Mouse (Mus musculus): ENCODE measurements around the gene Plppr2. TPM values are rescaled to one million over a fixed set of nuclear protein-coding genes. Genes with fewer than 3 reads are reported as not detected.
A peak's percentile ranks its signal among the peaks of the same experiment; 100 is the strongest.

Plppr2 gene
- polyA plus RNA-seq, 1 experiment from 2014 or later = 5.3 TPM

DNA sequence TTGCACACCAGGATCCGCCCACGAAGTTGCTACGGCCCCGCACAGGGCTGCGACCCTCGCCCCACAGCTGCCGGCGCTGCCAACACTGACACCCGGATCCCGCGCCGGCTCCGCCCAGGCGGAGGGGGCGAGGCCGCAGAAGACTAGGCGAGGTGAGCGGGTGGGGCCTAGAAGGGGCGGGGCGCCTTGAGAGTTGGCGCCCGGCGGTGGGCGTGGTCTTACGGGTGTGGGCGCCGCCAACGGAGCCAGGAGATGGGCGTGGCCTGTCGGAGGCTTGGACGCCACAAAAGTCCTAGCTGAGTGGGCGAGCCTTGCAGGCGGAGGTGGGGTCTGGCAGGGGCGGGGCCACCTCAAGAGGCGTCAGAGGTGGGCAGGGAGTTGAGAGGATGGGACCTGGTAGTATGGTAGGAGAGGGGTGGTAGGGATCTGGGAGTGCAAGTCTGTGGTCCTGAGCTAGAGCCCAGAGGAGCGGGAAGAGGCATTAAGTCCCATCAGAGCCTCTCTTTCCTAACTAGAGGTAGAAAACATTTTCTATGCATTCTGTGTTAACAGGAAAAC lies 18.7 kb upstream of the Plppr2 start, which contains the start of gene Rab3d:
Gene Rab3d, minus strand, starts transcription at position 158 of the 558 bp plus-strand sequence.
- ATAC-seq (replicated peaks; ENCODE audit: insufficient number of reproducible peaks, low FRiP score, low TSS enrichment) = peak; percentile 92
- no peaks in the 10 kb centered on the region for H3K36me3 ChIP-seq (ENCODE audit: control insufficient read depth, insufficient read depth, low read length)
- H3K27ac ChIP-seq (ENCODE audit: low read depth, low read length) = no peak within 1 kb of the TSS
- 1% methylated on average over 36 of the region's 36 CpGs for WGBS (ENCODE audit: insufficient replicate concordance)
- H3K9ac ChIP-seq (ENCODE audit: low read depth, low read length) = peak within 1 kb of the TSS; percentile 67
- peaks cover 12% of the 10 kb centered on the region; the same call in 1 of the 2 replicates for H3K27me3 ChIP-seq (ENCODE audit: control insufficient read depth, insufficient read depth, low read length)
- peak within 1 kb of the TSS; percentile 61 for H3K4me3 ChIP-seq (ENCODE audit: low read depth, low read length)
- peak within 1 kb of the TSS; percentile 99 for H3K4me2 ChIP-seq
- no peaks in the 10 kb centered on the region for H3K4me1 ChIP-seq (ENCODE audit: control insufficient read depth, insufficient read depth, low read length)
- H3K9me3 ChIP-seq (replicated peaks; ENCODE audit: control insufficient read depth, low read length) = no peaks in the 10 kb centered on the region

DNA sequence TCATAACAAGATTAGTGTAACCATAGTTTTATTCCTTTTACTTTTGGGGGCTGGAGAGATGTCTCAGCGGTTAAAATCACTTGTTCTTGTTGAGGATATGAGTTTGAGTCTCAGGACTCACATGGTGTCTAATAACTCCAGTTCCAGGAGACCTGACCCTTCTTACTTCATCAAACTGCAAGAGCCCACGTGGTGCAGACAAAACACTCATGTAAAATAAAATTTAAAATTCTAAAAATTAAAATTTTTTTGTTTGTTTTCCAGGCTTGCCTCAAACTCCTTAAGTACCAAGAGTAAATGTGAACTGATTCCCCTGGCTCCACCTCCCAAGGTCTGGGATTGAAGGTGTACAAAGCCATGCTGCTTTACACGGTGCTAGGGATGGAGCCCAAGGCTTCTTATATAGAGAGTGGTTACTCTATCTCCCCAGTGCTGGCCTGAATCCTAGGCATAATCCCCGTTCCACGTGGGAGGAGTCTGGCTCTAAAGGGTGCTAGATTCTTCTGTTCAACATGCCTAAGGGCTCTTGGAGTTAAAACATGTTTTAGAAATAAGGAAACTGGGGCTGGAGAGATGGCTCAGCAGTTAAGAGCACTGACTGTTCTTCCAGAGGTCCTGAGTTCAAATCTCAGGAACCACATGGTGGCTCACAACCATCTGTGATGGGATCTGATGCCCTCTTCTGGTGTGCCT lies 18.0 kb upstream of the Plppr2 start:
- 19% methylated on average over 5 of the region's 5 CpGs for WGBS (ENCODE audit: insufficient replicate concordance)
- H3K9me3 ChIP-seq (replicated peaks; ENCODE audit: control insufficient read depth, low read length) = no peaks in the 10 kb centered on the region
- H3K27ac ChIP-seq (ENCODE audit: low read depth, low read length) = no peak overlapping the region
- no peak for ATAC-seq (replicated peaks; ENCODE audit: insufficient number of reproducible peaks, low FRiP score, low TSS enrichment)
- H3K4me1 ChIP-seq (ENCODE audit: control insufficient read depth, insufficient read depth, low read length) = peaks cover 5% of the 10 kb centered on the region
- no peaks in the 10 kb centered on the region for H3K36me3 ChIP-seq (ENCODE audit: control insufficient read depth, insufficient read depth, low read length)
- peaks cover 12% of the 10 kb centered on the region; the same call in 1 of the 2 replicates for H3K27me3 ChIP-seq (ENCODE audit: control insufficient read depth, insufficient read depth, low read length)
- H3K4me3 ChIP-seq (ENCODE audit: low read depth, low read length) = peak overlapping the region; percentile 61
- peak overlapping the region; percentile 99 for H3K4me2 ChIP-seq
- H3K9ac ChIP-seq (ENCODE audit: low read depth, low read length) = no peak overlapping the region

DNA sequence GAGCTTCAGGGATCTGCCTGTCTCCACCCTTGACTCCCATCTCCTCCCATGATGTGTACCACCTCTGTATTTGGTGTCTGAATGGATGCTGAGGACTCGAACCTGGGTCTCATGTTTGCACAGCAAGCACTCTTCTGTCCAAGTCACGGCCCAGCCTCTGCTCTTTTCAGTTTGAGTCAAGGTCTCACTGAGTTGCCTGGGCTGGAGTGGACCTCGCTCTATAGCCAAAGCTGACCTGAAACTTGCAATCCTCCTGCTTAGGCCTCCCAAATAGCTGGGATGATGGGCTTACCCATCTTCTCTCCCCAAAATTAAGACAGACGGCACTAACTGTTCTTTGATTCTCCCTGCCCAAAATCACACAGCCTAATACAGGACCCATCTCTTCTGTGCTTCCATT lies 13.8 kb upstream of the Plppr2 start:
- 81% methylated on average over 4 of the region's 4 CpGs for WGBS (ENCODE audit: insufficient replicate concordance)
- no peak for ATAC-seq (replicated peaks; ENCODE audit: insufficient number of reproducible peaks, low FRiP score, low TSS enrichment)

DNA sequence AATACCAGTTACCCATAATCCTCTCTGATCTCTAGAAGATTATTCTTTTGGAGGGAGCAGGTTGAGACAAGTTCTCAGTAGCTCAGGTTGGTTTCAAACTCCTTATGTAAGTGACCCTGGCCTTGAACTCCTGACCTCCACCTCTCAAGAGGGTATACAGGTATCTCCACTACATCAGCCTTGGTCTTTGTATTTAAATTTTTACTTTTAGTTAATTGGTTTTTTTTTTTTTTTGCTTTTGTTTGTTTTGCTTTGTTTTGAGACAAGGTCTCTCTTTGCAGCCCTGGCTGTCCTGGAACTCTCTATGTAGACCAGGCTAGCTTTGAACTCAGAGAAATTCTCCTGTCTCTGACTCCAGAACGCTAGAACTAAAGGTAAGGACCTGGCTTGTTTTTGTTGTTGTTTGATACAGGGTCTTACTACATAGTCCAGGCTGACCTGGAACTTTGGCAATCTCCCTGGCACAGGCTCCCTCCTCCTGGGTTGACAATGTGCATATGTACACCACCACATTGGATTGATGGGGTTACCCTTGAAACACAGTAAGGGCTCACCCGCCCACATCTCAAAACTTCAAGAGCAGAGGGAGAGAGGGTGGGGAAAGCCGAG lies 13.2 kb upstream of the Plppr2 start:
- Histone ChIP-seq H3K9ac (ENCODE audit: low read depth, low read length) (no peak overlapping the region), H3K36me3 (ENCODE audit: control insufficient read depth, insufficient read depth, low read length) (no peaks in the 10 kb centered on the region), H3K9me3 (replicated peaks; ENCODE audit: control insufficient read depth, low read length) (no peaks in the 10 kb centered on the region), H3K4me2 (no peak overlapping the region), H3K4me1 (ENCODE audit: control insufficient read depth, insufficient read depth, low read length) (peaks cover 20% of the 10 kb centered on the region), H3K27ac (ENCODE audit: low read depth, low read length) (peak overlapping the region; percentile 77), H3K27me3 (ENCODE audit: control insufficient read depth, insufficient read depth, low read length) (no peaks in the 10 kb centered on the region), H3K4me3 (ENCODE audit: low read depth, low read length) (no peak overlapping the region)
- ATAC-seq (replicated peaks; ENCODE audit: insufficient number of reproducible peaks, low FRiP score, low TSS enrichment) = no peak
- 50% methylated on average over 3 of the region's 3 CpGs for WGBS (ENCODE audit: insufficient replicate concordance)

More for the DNA sequence above, 13.8 kb upstream of the Plppr2 start:
- Histone ChIP-seq H3K4me2 (no peak overlapping the region), H3K27me3 (ENCODE audit: control insufficient read depth, insufficient read depth, low read length) (no peaks in the 10 kb centered on the region), H3K4me3 (ENCODE audit: low read depth, low read length) (no peak overlapping the region), H3K27ac (ENCODE audit: low read depth, low read length) (0 out of 2 replicates have a peak overlapping the region, but pooled peaks have one; percentile 77), H3K9ac (ENCODE audit: low read depth, low read length) (no peak overlapping the region), H3K9me3 (replicated peaks; ENCODE audit: control insufficient read depth, low read length) (no peaks in the 10 kb centered on the region), H3K4me1 (ENCODE audit: control insufficient read depth, insufficient read depth, low read length) (peaks cover 20% of the 10 kb centered on the region), H3K36me3 (ENCODE audit: control insufficient read depth, insufficient read depth, low read length) (no peaks in the 10 kb centered on the region)

DNA sequence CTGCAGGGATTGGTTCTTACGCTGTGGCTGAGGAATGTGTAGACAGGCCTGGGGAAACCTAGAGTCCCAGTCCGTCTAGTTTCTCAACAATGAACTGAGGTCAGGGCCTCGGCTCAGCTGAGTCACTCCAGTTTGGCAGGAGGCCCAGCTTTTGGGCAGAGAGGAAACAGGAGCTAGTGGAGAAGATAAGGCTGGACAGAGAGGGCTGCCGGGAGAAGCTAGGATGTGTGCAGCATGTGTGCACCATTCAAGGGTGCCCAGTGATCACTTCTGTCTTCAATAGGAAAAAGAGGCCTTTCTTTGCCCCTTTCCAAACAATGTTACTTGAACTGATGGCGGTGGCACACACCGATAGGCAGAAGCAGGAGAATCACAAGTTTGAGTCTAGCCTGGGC lies 12.7 kb upstream of the Plppr2 start:
- no peak overlapping the region for H3K4me3 ChIP-seq (ENCODE audit: low read depth, low read length)
- H3K27ac ChIP-seq (ENCODE audit: low read depth, low read length) = peak overlapping the region; percentile 77
- peaks cover 20% of the 10 kb centered on the region for H3K4me1 ChIP-seq (ENCODE audit: control insufficient read depth, insufficient read depth, low read length)
- ATAC-seq (replicated peaks; ENCODE audit: insufficient number of reproducible peaks, low FRiP score, low TSS enrichment) = peak; percentile 80
- H3K9me3 ChIP-seq (replicated peaks; ENCODE audit: control insufficient read depth, low read length) = no peaks in the 10 kb centered on the region
- no peak overlapping the region for H3K9ac ChIP-seq (ENCODE audit: low read depth, low read length)
- no peaks in the 10 kb centered on the region for H3K27me3 ChIP-seq (ENCODE audit: control insufficient read depth, insufficient read depth, low read length)
- no peak overlapping the region for H3K4me2 ChIP-seq
- 39% methylated on average over 6 of the region's 6 CpGs for WGBS (ENCODE audit: insufficient replicate concordance)
- H3K36me3 ChIP-seq (ENCODE audit: control insufficient read depth, insufficient read depth, low read length) = no peaks in the 10 kb centered on the region

DNA sequence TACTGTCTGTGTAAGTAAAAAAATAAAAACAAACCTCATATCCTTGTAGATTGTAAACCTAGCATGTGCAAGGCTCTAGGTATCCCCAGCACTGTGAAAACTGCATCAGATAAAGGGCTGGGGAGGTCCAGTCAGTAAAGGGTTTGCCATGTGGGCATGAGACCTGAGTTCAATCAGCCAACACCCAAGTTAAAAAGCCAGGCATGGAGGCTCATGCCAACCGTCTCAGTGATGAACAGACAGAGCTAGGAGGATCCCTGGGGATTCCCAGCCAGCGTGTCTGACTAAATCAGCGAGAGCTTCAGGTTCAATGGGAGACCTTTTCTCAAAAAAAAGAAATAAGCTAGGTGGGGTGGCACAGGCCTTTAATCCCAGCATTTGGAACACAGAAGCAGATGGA lies 11.8 kb upstream of the Plppr2 start:
- Histone ChIP-seq H3K4me3 (ENCODE audit: low read depth, low read length) (no peak overlapping the region), H3K36me3 (ENCODE audit: control insufficient read depth, insufficient read depth, low read length) (no peaks in the 10 kb centered on the region), H3K9ac (ENCODE audit: low read depth, low read length) (no peak overlapping the region), H3K9me3 (replicated peaks; ENCODE audit: control insufficient read depth, low read length) (no peaks in the 10 kb centered on the region), H3K4me2 (no peak overlapping the region), H3K4me1 (ENCODE audit: control insufficient read depth, insufficient read depth, low read length) (peaks cover 20% of the 10 kb centered on the region), H3K27ac (ENCODE audit: low read depth, low read length) (no peak overlapping the region), H3K27me3 (ENCODE audit: control insufficient read depth, insufficient read depth, low read length) (no peaks in the 10 kb centered on the region)
- no peak for ATAC-seq (replicated peaks; ENCODE audit: insufficient number of reproducible peaks, low FRiP score, low TSS enrichment)
- 88% methylated on average over 3 of the region's 3 CpGs for WGBS (ENCODE audit: insufficient replicate concordance)

DNA sequence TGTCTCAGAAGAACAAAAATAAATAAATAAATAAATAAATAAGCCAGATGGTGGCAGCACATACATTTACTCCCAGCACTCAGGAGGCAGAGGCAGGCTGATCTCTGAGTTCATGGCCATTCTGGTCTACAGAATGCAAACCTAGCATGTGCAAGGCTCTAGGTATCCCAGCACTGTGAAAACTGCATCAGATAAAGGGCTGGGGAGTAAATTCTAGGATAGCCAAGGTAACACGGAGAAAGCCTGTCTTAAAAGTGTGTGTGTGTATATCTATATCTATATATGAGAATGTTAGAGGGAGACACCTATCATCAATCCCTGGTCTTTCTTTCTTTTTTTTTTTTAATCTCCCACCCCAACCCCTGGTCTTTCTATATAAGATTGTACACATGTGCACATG lies 11.3 kb upstream of the Plppr2 start:
- ATAC-seq (replicated peaks; ENCODE audit: insufficient number of reproducible peaks, low FRiP score, low TSS enrichment) = no peak
- no peak overlapping the region for H3K4me3 ChIP-seq (ENCODE audit: low read depth, low read length)
- 88% methylated on average over 1 of the region's 1 CpGs for WGBS (ENCODE audit: insufficient replicate concordance)
- H3K27ac ChIP-seq (ENCODE audit: low read depth, low read length) = no peak overlapping the region
- H3K4me2 ChIP-seq = no peak overlapping the region
- no peaks in the 10 kb centered on the region for H3K36me3 ChIP-seq (ENCODE audit: control insufficient read depth, insufficient read depth, low read length)
- no peaks in the 10 kb centered on the region for H3K27me3 ChIP-seq (ENCODE audit: control insufficient read depth, insufficient read depth, low read length)
- no peaks in the 10 kb centered on the region for H3K9me3 ChIP-seq (replicated peaks; ENCODE audit: control insufficient read depth, low read length)
- no peak overlapping the region for H3K9ac ChIP-seq (ENCODE audit: low read depth, low read length)
- peaks cover 20% of the 10 kb centered on the region for H3K4me1 ChIP-seq (ENCODE audit: control insufficient read depth, insufficient read depth, low read length)

DNA sequence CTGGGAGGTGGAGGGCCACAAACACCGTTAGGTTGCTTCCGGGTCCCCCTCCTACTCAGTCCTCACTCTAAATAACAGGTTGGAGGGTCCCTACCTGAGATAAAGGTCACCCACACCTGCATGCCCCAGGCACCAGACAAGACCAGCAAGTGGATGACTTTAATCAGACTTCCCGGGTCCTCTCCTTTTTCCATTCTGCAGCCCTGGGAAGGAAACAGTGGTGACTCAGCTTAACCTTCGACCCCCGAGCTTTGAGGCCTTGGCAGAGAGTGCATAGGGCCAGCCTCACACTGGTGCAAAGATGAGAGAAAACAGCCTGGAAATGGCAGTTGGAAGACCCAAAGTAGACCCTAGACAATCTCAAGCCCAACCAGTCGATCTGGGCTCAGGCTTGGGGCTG lies 10.7 kb upstream of the Plppr2 start:
- Histone ChIP-seq H3K4me2 (peak overlapping the region; percentile 85), H3K9ac (ENCODE audit: low read depth, low read length) (peak overlapping the region; percentile 77; the same call in 1 of the 2 replicates), H3K27me3 (ENCODE audit: control insufficient read depth, insufficient read depth, low read length) (no peaks in the 10 kb centered on the region), H3K27ac (ENCODE audit: low read depth, low read length) (no peak overlapping the region), H3K4me1 (ENCODE audit: control insufficient read depth, insufficient read depth, low read length) (peaks cover 23% of the 10 kb centered on the region), H3K36me3 (ENCODE audit: control insufficient read depth, insufficient read depth, low read length) (no peaks in the 10 kb centered on the region), H3K4me3 (ENCODE audit: low read depth, low read length) (peak overlapping the region; percentile 60; the same call in 1 of the 2 replicates), H3K9me3 (replicated peaks; ENCODE audit: control insufficient read depth, low read length) (no peaks in the 10 kb centered on the region)
- ATAC-seq (replicated peaks; ENCODE audit: insufficient number of reproducible peaks, low FRiP score, low TSS enrichment) = no peak
- 77% methylated on average over 6 of the region's 6 CpGs for WGBS (ENCODE audit: insufficient replicate concordance)

Measured in heart, embryonic 11.5 days (tissue).